Mouse (Mus musculus) CH12.LX (cell line): ENCODE results near the gene Cryzl1. TPM values are rescaled to one million over a fixed set of nuclear protein-coding genes. Genes with fewer than 3 reads are reported as not detected.

Experiments used
- DNase-seq: peaks from one replicate; pipeline ENCODE4 v3.0.0-alpha.2; 2013; ENCODE audit errors: extremely low read depth
- H3K27ac ChIP-seq: 2 replicates; pipeline ENCODE4 v1.5.1; 2012; ENCODE audit warnings: low read depth, mild to moderate bottlenecking, control low read depth, moderate library complexity; ENCODE audit not compliant: insufficient read depth
- H3K27me3 ChIP-seq: replicated peaks from 2 replicates; pipeline ENCODE3; 2012; ENCODE audit warnings: inconsistent platforms
- H3K36me3 ChIP-seq, 2 experiments: replicated peaks in 1 of 2; 2 replicates each; pipeline versions ENCODE3 to v1.6.1; 2012; ENCODE audit warnings: inconsistent platforms in 1 of 2, low read length in 1 of 2, mild to moderate bottlenecking in 1 of 2, mixed read lengths in 1 of 2, moderate library complexity in 1 of 2; ENCODE audit not compliant: control insufficient read depth in 1 of 2, insufficient read depth in 1 of 2
- H3K4me1 ChIP-seq, 2 experiments: 2 replicates each; pipeline ENCODE4 v1.6.1; 2012; ENCODE audit warnings: inconsistent platforms in 1 of 2, moderate library complexity in 1 of 2; ENCODE audit not compliant: insufficient read depth in 2 of 2, control insufficient read depth in 1 of 2
- H3K4me2 ChIP-seq: 2 replicates; pipeline ENCODE4 v1.6.1; 2012; ENCODE audit warnings: low read depth, mild to moderate bottlenecking, control low read depth; ENCODE audit not compliant: poor library complexity, insufficient read depth, severe bottlenecking
- H3K4me3 ChIP-seq, 3 experiments: fragments of 150-350 bp in 1 of 3; sonication (generic) in 1 of 3; replicated peaks in 1 of 3; 2 replicates each; pipeline versions ENCODE3 to v1.5.1; 2011 to 2012; ENCODE audit warnings: low read depth in 2 of 3, low read length in 2 of 3, mild to moderate bottlenecking in 2 of 3, moderate library complexity in 2 of 3, control low read depth in 1 of 3, improper control_type of control experiment in 1 of 3, inconsistent platforms in 1 of 3, mixed read lengths in 1 of 3; ENCODE audit not compliant: poor library complexity in 1 of 3
- H3K79me2 ChIP-seq: replicated peaks from 2 replicates; pipeline ENCODE4 v1.6.1; 2012; ENCODE audit warnings: mild to moderate bottlenecking, moderate library complexity; ENCODE audit not compliant: control insufficient read depth, poor library complexity, insufficient read depth, severe bottlenecking; ENCODE audit errors: extremely low read depth
- H3K9ac ChIP-seq: 2 replicates; pipeline ENCODE4 v1.6.1; 2012; ENCODE audit warnings: low read depth, mild to moderate bottlenecking, control low read depth, moderate library complexity; ENCODE audit not compliant: insufficient read depth
- H3K9me3 ChIP-seq: replicated peaks from 2 replicates; pipeline ENCODE3; 2012; ENCODE audit warnings: low read length, inconsistent platforms, mixed read lengths
- BHLHE40 ChIP-seq: IDR thresholded peaks from 2 replicates; pipeline ENCODE4 v1.6.1; 2011; ENCODE audit warnings: mild to moderate bottlenecking, low read depth, low read length, improper control_type of control experiment
- CHD1 ChIP-seq: IDR thresholded peaks from 2 replicates; pipeline ENCODE4 v1.6.1; 2012; ENCODE audit warnings: low read depth, low read length, improper control_type of control experiment, inconsistent platforms
- CHD2 ChIP-seq: IDR thresholded peaks from 2 replicates; pipeline ENCODE4 v1.6.1; 2011; ENCODE audit warnings: low read length, improper control_type of control experiment
- E2F4 ChIP-seq: IDR thresholded peaks from 2 replicates; pipeline ENCODE4 v1.6.1; 2011; ENCODE audit warnings: low read depth, low read length, improper control_type of control experiment; ENCODE audit not compliant: insufficient replicate concordance
- EP300 ChIP-seq: IDR thresholded peaks from 2 replicates; pipeline ENCODE4 v1.6.1; 2011; ENCODE audit warnings: low read length, improper control_type of control experiment
- ETS1 ChIP-seq: conservative IDR thresholded peaks from 2 replicates; pipeline ENCODE4 v1.6.1; 2012; ENCODE audit warnings: low read depth, mild to moderate bottlenecking, inconsistent platforms, low read length, improper control_type of control experiment, moderate library complexity
- HCFC1 ChIP-seq: IDR thresholded peaks from 2 replicates; pipeline ENCODE4 v1.6.1; 2012; ENCODE audit warnings: low read depth, mild to moderate bottlenecking, inconsistent platforms, low read length, improper control_type of control experiment
- JUND ChIP-seq: conservative IDR thresholded peaks from 2 replicates; pipeline ENCODE4 v1.6.1; 2011; ENCODE audit warnings: low read depth, low read length, improper control_type of control experiment
- KAT2A ChIP-seq: IDR thresholded peaks from 2 replicates; pipeline ENCODE4 v1.6.1; 2012; ENCODE audit warnings: low read length, improper control_type of control experiment, inconsistent platforms; ENCODE audit not compliant: insufficient replicate concordance
- MAX ChIP-seq: IDR thresholded peaks from 2 replicates; pipeline ENCODE4 v1.6.1; 2011; ENCODE audit warnings: low read length, improper control_type of control experiment
- MAZ ChIP-seq: IDR thresholded peaks from 2 replicates; pipeline ENCODE4 v1.6.1; 2012; ENCODE audit warnings: low read depth, mild to moderate bottlenecking, inconsistent platforms, low read length, improper control_type of control experiment, moderate library complexity
- MXI1 ChIP-seq: IDR thresholded peaks from 2 replicates; pipeline ENCODE4 v1.6.1; 2011; ENCODE audit warnings: mild to moderate bottlenecking, low read depth, low read length, improper control_type of control experiment
- MYC ChIP-seq: IDR thresholded peaks from 2 replicates; pipeline ENCODE4 v1.6.1; 2011; ENCODE audit warnings: low read depth, mild to moderate bottlenecking, improper control_type of control experiment, low read length
- NELFE ChIP-seq: IDR thresholded peaks from 2 replicates; pipeline ENCODE4 v1.6.1; 2011; ENCODE audit warnings: low read depth, low read length, improper control_type of control experiment
- NRF1 ChIP-seq: IDR thresholded peaks from 2 replicates; pipeline ENCODE4 v1.6.1; 2014; ENCODE audit warnings: low read depth, mild to moderate bottlenecking, inconsistent platforms, low read length, improper control_type of control experiment, moderate library complexity
- POLR2AphosphoS2 ChIP-seq: IDR thresholded peaks from 2 replicates; pipeline ENCODE4 v1.6.1; 2011; ENCODE audit warnings: low read depth, low read length, improper control_type of control experiment
- RAD21 ChIP-seq: IDR thresholded peaks from 2 replicates; pipeline ENCODE4 v1.6.1; 2011; ENCODE audit warnings: low read depth, mild to moderate bottlenecking, low read length, improper control_type of control experiment, moderate library complexity
- RCOR1 ChIP-seq: conservative IDR thresholded peaks from 2 replicates; pipeline ENCODE4 v1.6.1; 2012; ENCODE audit warnings: low read depth, mild to moderate bottlenecking, inconsistent platforms, low read length, improper control_type of control experiment
- SIN3A ChIP-seq: IDR thresholded peaks from 2 replicates; pipeline ENCODE4 v1.6.1; 2012; ENCODE audit warnings: low read length, improper control_type of control experiment, inconsistent platforms
- TBP ChIP-seq: conservative IDR thresholded peaks from 2 replicates; pipeline ENCODE4 v1.6.1; 2011; ENCODE audit warnings: low read depth, low read length, improper control_type of control experiment
- UBTF ChIP-seq: IDR thresholded peaks from 2 replicates; pipeline ENCODE4 v1.6.1; 2012; ENCODE audit warnings: low read depth, mild to moderate bottlenecking, inconsistent platforms, low read length, improper control_type of control experiment, moderate library complexity
- USF1 ChIP-seq: IDR thresholded peaks from 2 replicates; pipeline ENCODE4 v1.6.1; 2014; ENCODE audit warnings: low read depth, mild to moderate bottlenecking, inconsistent platforms, low read length, improper control_type of control experiment
- ZC3H11A ChIP-seq: IDR thresholded peaks from 2 replicates; pipeline ENCODE4 v1.6.1; 2012; ENCODE audit warnings: low read depth, mild to moderate bottlenecking, inconsistent platforms, low read length, improper control_type of control experiment
- ZKSCAN1 ChIP-seq: IDR thresholded peaks from 2 replicates; pipeline ENCODE4 v1.6.1; 2012; ENCODE audit warnings: low read depth, inconsistent platforms, low read length, improper control_type of control experiment, borderline replicate concordance
- ZMIZ1 ChIP-seq: IDR thresholded peaks from 2 replicates; pipeline ENCODE4 v1.6.1; 2012; ENCODE audit warnings: low read depth, mild to moderate bottlenecking, inconsistent platforms, low read length, improper control_type of control experiment
- dilution Hi-C: fragments of 300-500 bp; cut with MboI; formaldehyde crosslinking; loops from 2 replicates; pipeline ENCODE4 v1.14.3; 2020; ENCODE audit warnings: low sequenced_read_pairs; ENCODE audit not compliant: extremely low pct_unique_long_range_greater_than_20kb, extremely low pct_ligation_motif_present
- in situ Hi-C: fragments of 300-500 bp; cut with MboI; formaldehyde crosslinking; loops from 3 replicates; pipeline ENCODE4 v1.14.3; 2019; ENCODE audit warnings: low sequenced_read_pairs, low pct_ligation_motif_present, low pct_unique_long_range_greater_than_20kb, mixed read lengths
- polyA plus RNA-seq: library from polyadenylated mRNA; unstranded; fragments of >175 nt; gene quantifications from 2 replicates; pipeline ENCODE4 v1.2.1, GENCODE M21; 2012; ENCODE audit warnings: low read depth; ENCODE audit not compliant: insufficient read length
- total RNA-seq, 2 experiments: library from RNA; depleted of rRNA; stranded (reverse); fragments of 300-350 nt in 1 of 2; fragments of >200 nt in 1 of 2; gene quantifications; 2 replicates each; pipeline ENCODE4 v1.2.3; 2012 to 2014

Gene Cryzl1
- total and polyA plus RNA-seq, 3 experiments = 105 to 115 (median 111) TPM

GRCm38 (mm10) chr16:91688023-91688618 is 40.7 kb downstream of the Cryzl1 start:
- Histone ChIP-seq H3K79me2 (peaks cover 33% of the 10 kb centered on the region), H3K4me1 (peaks cover 10 to 54% of the 10 kb centered on the region in 2 experiments), H3K27me3 (no peaks in the 10 kb centered on the region), H3K4me2 (peak overlapping the region; percentile 94), H3K9ac (peak overlapping the region; percentile 84), H3K36me3 (peaks cover 35 to 59% of the 10 kb centered on the region in 2 experiments), H3K27ac (peak overlapping the region; percentile 70), H3K9me3 (no peaks in the 10 kb centered on the region), H3K4me3 (peak overlapping the region; percentile 59 to 97 (median 87))
- dilution Hi-C loops = no loop called here
- in situ Hi-C loops = no loop called here
- DNase-seq = no peak
- TF ChIP-seq NELFE = no peak
- peak; percentile 45; the same call in 1 of the 2 replicates for TF ChIP-seq SIN3A
- TF ChIP-seq UBTF = 0 out of 2 replicates have a peak, but pooled peaks have one; percentile 59
- TF ChIP-seq CHD2 = peak; percentile 56; the same call in 1 of the 2 replicates
- TF ChIP-seq KAT2A = no peak
- TF ChIP-seq MYC = no peak
- TF ChIP-seq EP300 = peak; percentile 31; the same call in 1 of the 2 replicates

GRCm38 (mm10) chr16:91686369-91686768 is 42.4 kb downstream of the Cryzl1 start:
- Histone ChIP-seq H3K27me3 (no peaks in the 10 kb centered on the region), H3K9me3 (no peaks in the 10 kb centered on the region), H3K4me2 (peak overlapping the region; percentile 75), H3K27ac (no peak overlapping the region), H3K79me2 (peaks cover 33% of the 10 kb centered on the region), H3K36me3 (peaks cover 42 to 66% of the 10 kb centered on the region in 2 experiments), H3K4me3 (no peak overlapping the region), H3K9ac (peak overlapping the region; percentile 84; the same call in 1 of the 2 replicates), H3K4me1 (peaks cover 10 to 54% of the 10 kb centered on the region in 2 experiments)
- dilution Hi-C loops (no loop called here), in situ Hi-C loops (no loop called here)
- TF ChIP-seq USF1 = no peak
- TF ChIP-seq MYC = peak; percentile 81; the same call in 1 of the 2 replicates
- 0 out of 2 replicates have a peak, but pooled peaks have one; percentile 23 for TF ChIP-seq ETS1
- TF ChIP-seq MAZ = no peak
- no peak for TF ChIP-seq RAD21
- no peak for TF ChIP-seq ZC3H11A
- no peak for TF ChIP-seq CHD2
- TF ChIP-seq BHLHE40 = peak; percentile 96
- TF ChIP-seq E2F4 = no peak
- no peak for TF ChIP-seq CHD1
- no peak for TF ChIP-seq RCOR1
- peak; percentile 84 for TF ChIP-seq MXI1
- no peak for TF ChIP-seq UBTF
- no peak for TF ChIP-seq ZKSCAN1
- no peak for TF ChIP-seq POLR2AphosphoS2
- no peak for TF ChIP-seq TBP
- TF ChIP-seq JUND = 0 out of 2 replicates have a peak, but pooled peaks have one; percentile 18
- no peak; the same call in 1 of the 2 replicates for TF ChIP-seq MAX
- no peak for TF ChIP-seq NRF1
- TF ChIP-seq SIN3A = peak; percentile 58
- no peak for TF ChIP-seq HCFC1
- no peak for TF ChIP-seq ZMIZ1
- DNase-seq = no peak
